Mouse (Mus musculus) MEL (cell line): ENCODE data around the gene Ms4a1.

Experiments used
- CHD2 ChIP-seq: IDR thresholded peaks from 2 replicates; pipeline ENCODE4 v1.6.1; 2011; ENCODE audit warnings: low read length, improper control_type of control experiment
- ELF1 ChIP-seq: IDR thresholded peaks from 2 replicates; pipeline ENCODE4 v1.6.1; 2014; ENCODE audit warnings: low read depth, mild to moderate bottlenecking, inconsistent platforms, low read length, improper control_type of control experiment, moderate library complexity
- ETS1 ChIP-seq: IDR thresholded peaks from 2 replicates; pipeline ENCODE4 v1.6.1; 2012; ENCODE audit warnings: low read depth, mild to moderate bottlenecking, inconsistent platforms, low read length, improper control_type of control experiment, moderate library complexity
- POLR2A ChIP-seq, 2 experiments: IDR thresholded peaks; 2 replicates each; pipeline ENCODE4 v1.6.1; 2011 to 2012; ENCODE audit warnings: low read length in 2 of 2, mild to moderate bottlenecking in 2 of 2, control low read depth in 1 of 2, improper control_type of control experiment in 1 of 2, low read depth in 1 of 2, moderate library complexity in 1 of 2; ENCODE audit not compliant: control insufficient read depth in 1 of 2, insufficient read depth in 1 of 2, poor library complexity in 1 of 2
- TAL1 ChIP-seq: IDR thresholded peaks from 2 replicates; pipeline ENCODE4 v1.6.1; 2012; ENCODE audit warnings: mild to moderate bottlenecking, inconsistent platforms, low read length, moderate library complexity, mixed read lengths
- ZKSCAN1 ChIP-seq: IDR thresholded peaks from 2 replicates; pipeline ENCODE4 v1.6.1; 2012; ENCODE audit warnings: low read depth, mild to moderate bottlenecking, inconsistent platforms, low read length, improper control_type of control experiment, moderate library complexity

GRCm38 (mm10) chr19:11235820-11236219 lies 30.2 kb downstream of the Ms4a1 start:
- TF ChIP-seq ELF1 (no peak), POLR2A (IDR thresholded peaks at IDR 0.05; ENCODE audit: control insufficient read depth in 1 of 2, insufficient read depth in 1 of 2, low read depth in 1 of 2, low read length in 2 of 2, poor library complexity in 1 of 2) (no peak), ZKSCAN1 (no peak), CHD2 (no peak), TAL1 (no peak), ETS1 (no peak)
